30 mouse cellular contexts compared by ENCODE assay signal in genomic region chr10:127369834-127370820, GRCm38 (mm10). TPM values are rescaled to one million over a fixed set of nuclear protein-coding genes. Genes with fewer than 3 reads are reported as not detected.
DNase-seq lines count a peak whose midpoint lies in the region; ATAC-seq and TF ChIP-seq lines count a peak whose summit lies in the region.
"Had no signal": no experiment of that assay in that cellular context is flagged by ENCODE, and none has a peak within 500 bp of the region (broad histone marks: within the 10 kb centered on the region; RNA-seq: fewer than 3 reads in every experiment).

Inhbc (minus strand) TSS chr10:127370431.

- no peak within 1 kb of the TSS for H3K4me2 ChIP-seq in liver, embryonic 11.5 days
- H3K4me2 ChIP-seq: embryonic facial prominence, embryonic 12.5 days; forebrain, embryonic 15.5 days; hindbrain, embryonic 15.5 days had no signal

- TF ChIP-seq CTCF in olfactory bulb, adult 2 months (IDR thresholded peaks at IDR 0.05; ENCODE audit: insufficient read depth, low read depth, low read length): no peak

- ATAC-seq in liver, embryonic 11.5 days (replicated peaks; ENCODE audit: low FRiP score): no peak
- ATAC-seq: CD4-positive, CD25-positive, alpha-beta regulatory T cell, adult 4 months; forebrain, embryonic 15.5 days had no signal

- H3K27me3 ChIP-seq in liver, embryonic 11.5 days (replicated peaks; ENCODE audit: control insufficient read depth, insufficient read depth, low read length): no peaks in the 10 kb centered on the region
- H3K27me3 ChIP-seq: embryonic facial prominence, embryonic 12.5 days; forebrain, embryonic 15.5 days; hindbrain, embryonic 15.5 days had no signal

- no peak within 1 kb of the TSS for H3K4me3 ChIP-seq in liver, embryonic 11.5 days (ENCODE audit: low read depth, low read length)
- no peak within 1 kb of the TSS for H3K4me3 ChIP-seq in olfactory bulb, adult 2 months (ENCODE audit: insufficient read depth, low read depth, low read length)
- H3K4me3 ChIP-seq: embryonic facial prominence, embryonic 12.5 days; erythroblast, embryonic 14.5 days; forebrain, embryonic 15.5 days; heart, adult 2 months; hindbrain, embryonic 15.5 days; limb, embryonic 10.5 days had no signal

- 67% methylated on average over 22 of the region's 22 CpGs for WGBS in liver, embryonic 11.5 days
- 89% methylated on average over 22 of the region's 22 CpGs for WGBS in olfactory bulb, adult 2 months

- no peaks in the 10 kb centered on the region for H3K4me1 ChIP-seq in liver, embryonic 11.5 days (replicated peaks; ENCODE audit: control insufficient read depth, insufficient read depth, low read length)
- H3K4me1 ChIP-seq in olfactory bulb, adult 2 months (ENCODE audit: control insufficient read depth, insufficient read depth, low read length): peaks cover 9% of the 10 kb centered on the region
- H3K4me1 ChIP-seq: embryonic facial prominence, embryonic 12.5 days; hindbrain, embryonic 15.5 days had no signal

- no peak for DNase-seq in adrenal gland, postnatal 14 days
- DNase-seq in adrenal gland, postnatal 4 days (ENCODE audit: low spot score in 2 of 2): no peak
- peak; percentile 17 to 27 for DNase-seq in kidney, postnatal 4 days
- DNase-seq in kidney, adult 18-20 months: no peak
- DNase-seq in liver, embryonic 11.5 days (ENCODE audit: low spot score): no peak
- DNase-seq in urinary bladder, postnatal 25 days (ENCODE audit: low spot score): no peak
- DNase-seq in heart, postnatal 10 days: no peak
- DNase-seq: adrenal gland, adult 2 months; cerebellum, adult 9-11 months; gastrocnemius, postnatal 14 days; heart, adult 2 months; heart, postnatal 4 days; kidney, adult 11 months; lung, adult 2 months; right cerebral cortex, postnatal 4 days; thymus, adult 18-20 months; thymus, postnatal 4 days had no signal

- no peak within 1 kb of the TSS for H3K9ac ChIP-seq in liver, embryonic 11.5 days (ENCODE audit: low read depth, low read length)
- H3K9ac ChIP-seq: embryonic facial prominence, embryonic 12.5 days; forebrain, embryonic 15.5 days; hindbrain, embryonic 15.5 days had no signal

- no peaks in the 10 kb centered on the region for H3K9me3 ChIP-seq in liver, embryonic 11.5 days (ENCODE audit: control insufficient read depth, low read length)
- H3K9me3 ChIP-seq: embryonic facial prominence, embryonic 12.5 days; forebrain, embryonic 15.5 days; hindbrain, embryonic 15.5 days; limb, embryonic 10.5 days had no signal

- peak within 1 kb of the TSS; percentile 32 for H3K27ac ChIP-seq in liver, embryonic 11.5 days (ENCODE audit: low read depth, low read length)
- peak within 1 kb of the TSS; percentile 21; the same call in 1 of the 2 replicates for H3K27ac ChIP-seq in olfactory bulb, adult 2 months (ENCODE audit: insufficient read depth, low read depth, low read length)
- H3K27ac ChIP-seq: embryonic facial prominence, embryonic 12.5 days; forebrain, embryonic 15.5 days; heart, adult 2 months; hindbrain, embryonic 15.5 days; limb, embryonic 10.5 days had no signal

- TF ChIP-seq POLR2A in olfactory bulb, adult 2 months (IDR thresholded peaks at IDR 0.05; ENCODE audit: insufficient read depth, low read depth, low read length): no peak

- no peaks in the 10 kb centered on the region for H3K36me3 ChIP-seq in liver, embryonic 11.5 days (ENCODE audit: control insufficient read depth, insufficient read depth, low read length)
- H3K36me3 ChIP-seq: embryonic facial prominence, embryonic 12.5 days; forebrain, embryonic 15.5 days; hindbrain, embryonic 15.5 days; limb, embryonic 10.5 days had no signal

- intact Hi-C loops in heart, postnatal 10 days (cut with DNase I): no loop called here

RNA-seq across cellular contexts. Expression of gene Inhbc, which starts in this region (rescaled TPM):
- total RNA-seq in adrenal gland, postnatal 14 days (2021): 0.79 and 14.4 TPM in 2 replicates
- 1 to 10 TPM in 1 of 2 experiments, not detected in 1; 5.8 TPM for total RNA-seq in adrenal gland, postnatal 4 days (2021)
- 1.1 and 1.4 TPM in 2 replicates for polyA plus RNA-seq in liver, embryonic 11.5 days (2014; fragmentation: Nextera tagmentation; extraction: Ambion mirVana)
- polyA plus RNA-seq in olfactory bulb, adult 2 months (2012; ENCODE audit: insufficient read depth, insufficient read length, low replicate concordance, missing spikeins): not detected in 2 replicates
- total RNA-seq in heart, postnatal 10 days (2021): not detected
- total RNA-seq: gastrocnemius, postnatal 14 days; heart, adult 2 months; heart, postnatal 4 days; layer of hippocampus, adult 8-10 months; megakaryocyte-erythroid progenitor cell, adult 5-6 weeks; midbrain, postnatal 0 days; neutrophil, adult 5-6 weeks had no signal
- polyA plus RNA-seq: brain, embryonic 14.5 days; CD4-positive, CD25-positive, alpha-beta regulatory T cell, adult 4 months; erythroblast, embryonic 14.5 days; forebrain, embryonic 15.5 days; heart, adult 2 months; heart, embryonic 14.5 days; hindbrain, embryonic 15.5 days; lung, adult 2 months; midbrain, postnatal 0 days had no signal

Comparison
In these comparisons a context has a peak if more than half of its experiments do, and no peak if none do; other contexts are left out.
1. DNase-seq: peak in kidney, postnatal 4 days (2 of 2); none in adrenal gland, postnatal 14 days (single experiment), adrenal gland, postnatal 4 days (0 of 2), kidney, adult 18-20 months (single experiment), liver, embryonic 11.5 days (single experiment), urinary bladder, postnatal 25 days (single experiment) and heart, postnatal 10 days (0 of 2).